Mouse (Mus musculus) embryo, embryonic 10.5 days (tissue): Measurements from ENCODE around the gene Pigs.

Source experiments
- DNase-seq: peaks from one replicate; pipeline ENCODE4 v3.0.0-alpha.2; 2015; ENCODE audit warnings: low spot score

The Pigs gene

DNA sequence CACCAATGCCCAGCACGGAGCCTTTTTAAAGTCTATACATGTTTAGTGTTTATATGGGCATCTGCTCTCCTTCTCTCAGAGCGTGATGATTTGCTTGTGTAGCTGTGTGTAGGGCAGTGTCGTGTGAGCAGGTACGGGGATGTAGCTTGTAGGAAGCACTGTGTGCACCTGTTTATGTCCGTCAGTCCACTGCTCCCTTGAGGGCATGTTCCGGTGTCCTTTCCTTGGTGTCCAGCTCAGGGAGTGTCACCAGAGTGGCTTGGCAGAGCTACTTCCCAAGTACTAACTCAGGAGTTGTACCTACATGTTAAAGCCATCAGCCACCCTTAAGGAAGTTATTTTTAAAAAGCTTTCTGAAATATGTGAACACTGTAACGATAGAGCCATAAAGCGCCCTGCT lies 8.8 kb downstream of the Pigs start:
- no peak for DNase-seq

- DNase-seq: no peak
Measured at GRCm38 (mm10) chr11:78341702-78342101, 13.5 kb downstream of the Pigs start.

DNA sequence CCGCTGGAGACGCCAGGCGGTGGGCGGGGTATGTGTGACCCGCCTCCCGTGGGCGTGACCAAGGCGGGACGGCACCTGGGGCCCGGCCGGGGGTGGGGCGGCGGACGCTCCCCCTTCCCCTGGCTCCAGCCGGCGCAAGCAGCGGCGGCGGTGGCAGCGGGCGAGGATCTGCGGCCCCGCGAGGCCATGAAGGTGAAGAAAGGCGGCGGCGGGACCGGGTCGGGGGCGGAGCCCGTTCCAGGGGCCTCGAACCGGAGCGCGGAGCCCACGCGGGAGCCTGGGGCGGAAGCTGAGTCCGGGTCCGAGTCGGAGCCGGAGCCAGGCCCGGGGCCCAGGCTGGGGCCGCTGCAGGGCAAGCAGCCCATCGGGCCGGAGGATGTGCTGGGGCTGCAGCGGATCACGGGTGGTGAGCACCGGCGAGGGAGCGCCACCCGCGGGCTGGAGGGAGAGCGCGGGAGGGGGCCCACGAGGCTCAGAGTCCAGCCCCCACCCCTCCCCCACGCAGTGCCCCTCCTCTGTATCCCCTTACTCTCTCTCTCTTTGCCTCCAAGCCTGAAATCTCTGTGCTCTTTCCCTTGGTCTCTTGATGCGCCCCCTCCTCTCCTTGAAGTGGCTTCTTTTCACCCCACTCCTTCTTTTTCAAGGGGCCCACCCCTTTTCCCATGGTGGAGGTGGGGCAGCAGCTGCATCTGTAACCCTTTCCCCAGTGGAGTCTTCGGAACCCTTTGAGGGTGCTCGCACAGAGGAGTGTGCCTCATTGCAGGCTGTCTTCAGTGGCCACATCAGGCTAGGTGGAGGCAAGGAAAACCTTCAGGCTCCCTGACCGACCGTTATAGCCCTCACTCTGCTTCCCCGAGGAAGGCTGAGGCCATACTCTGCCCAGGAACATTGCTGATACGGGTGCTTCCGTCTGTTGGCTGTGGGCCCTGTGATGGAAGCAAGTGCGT lies 15.4 kb downstream of the Pigs start, which contains the start of gene Unc119:
TSS of gene Unc119 (plus strand) at position 102 of the 947 bp plus-strand sequence.
- DNase-seq: peak; percentile 86

DNA sequence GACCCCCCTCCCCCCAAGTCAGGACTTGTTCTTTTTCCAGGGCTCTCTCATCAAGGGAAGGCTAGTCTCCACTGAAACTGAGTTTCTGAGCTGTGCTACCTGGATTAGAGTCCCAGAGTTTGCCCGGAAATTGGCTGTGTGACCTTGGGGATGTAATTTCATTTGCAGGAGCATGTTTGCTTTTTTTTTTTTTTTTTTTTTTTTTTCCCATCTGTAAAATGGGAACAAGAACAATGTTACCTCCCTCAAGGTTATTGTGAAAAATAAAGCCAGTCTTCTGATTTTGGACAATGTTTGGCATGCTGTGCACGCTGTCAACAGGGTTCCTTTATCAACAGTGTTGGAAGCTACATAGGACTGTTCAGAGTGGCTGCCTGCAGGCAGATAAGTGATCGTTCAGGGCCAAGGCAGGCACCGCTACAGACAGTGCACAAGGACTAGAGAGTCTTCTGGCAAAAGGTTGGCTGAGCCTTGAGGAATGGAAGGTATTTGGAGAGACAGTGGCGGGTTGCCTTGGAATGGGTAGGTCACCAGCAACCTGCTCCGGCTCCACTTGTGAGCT lies 16.2 kb downstream of the Pigs start:
- DNase-seq: no peak

GRCm38 (mm10) chr11:78344890-78345715 lies 16.9 kb downstream of the Pigs start:
- DNase-seq: peak; percentile 26

DNA sequence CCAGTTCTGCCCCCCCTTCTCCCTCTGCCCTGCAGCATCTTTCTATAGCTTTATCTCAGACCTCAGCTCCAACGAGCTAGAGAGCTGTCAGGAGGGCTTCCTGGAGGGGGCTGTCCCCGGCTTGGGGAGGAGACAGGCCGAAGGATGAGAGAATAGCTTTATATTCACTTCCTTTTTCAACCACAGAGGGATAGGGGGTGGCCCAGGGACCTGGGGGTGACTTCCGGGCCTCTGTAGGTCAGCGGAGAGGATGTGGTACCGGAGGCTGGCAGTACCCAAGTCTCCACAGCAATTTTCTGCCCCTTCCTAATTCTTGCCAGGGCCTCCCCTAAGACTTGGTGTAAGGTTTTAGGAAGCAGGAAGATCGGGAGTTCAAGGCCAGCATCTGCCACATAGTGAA lies 17.6 kb downstream of the Pigs start:
- DNase-seq: no peak

GRCm38 (mm10) chr11:78346326-78347069 lies 18.3 kb downstream of the Pigs start:
- DNase-seq: no peak

GRCm38 (mm10) chr11:78347070-78347754 lies 19.0 kb downstream of the Pigs start:
- DNase-seq: peak; percentile 91

- no peak for DNase-seq
Measured at GRCm38 (mm10) chr11:78347908-78348307, 19.7 kb downstream of the Pigs start.

GRCm38 (mm10) chr11:78348474-78348873 lies 20.3 kb downstream of the Pigs start:
- peak; percentile 31 for DNase-seq

GRCm38 (mm10) chr11:78349441-78350358 lies 21.5 kb downstream of the Pigs start:
- DNase-seq: no peak

GRCm38 (mm10) chr11:78353081-78353480 lies 24.9 kb downstream of the Pigs start:
- no peak for DNase-seq

DNA sequence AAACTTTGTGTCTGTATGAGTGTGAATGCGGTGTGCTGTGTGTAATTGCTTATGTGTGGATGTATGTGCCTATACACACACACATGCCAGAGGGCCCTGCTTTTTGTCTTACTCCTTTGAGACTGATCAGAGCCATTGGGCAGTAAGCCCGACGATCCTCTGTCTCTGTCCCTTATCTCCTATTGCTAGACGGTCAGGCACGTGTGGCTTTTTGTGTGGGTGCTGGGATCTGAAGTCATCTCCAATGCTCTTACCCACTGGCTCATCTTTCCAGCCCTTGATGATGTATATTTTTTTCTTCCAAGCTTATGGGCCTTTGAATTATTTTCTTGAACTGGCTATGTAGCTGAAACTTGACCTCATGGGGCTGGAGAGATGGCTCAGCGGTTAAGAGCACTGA lies 26.7 kb downstream of the Pigs start:
- no peak for DNase-seq

GRCm38 (mm10) chr11:78355471-78356238 lies 27.4 kb downstream of the Pigs start:
- DNase-seq: peak; percentile 85

GRCm38 (mm10) chr11:78358330-78359007 lies 30.3 kb downstream of the Pigs start:
- peak; percentile 58 for DNase-seq

- peak; percentile 92 for DNase-seq
Measured at GRCm38 (mm10) chr11:78360125-78360788, 32.0 kb downstream of the Pigs start.

GRCm38 (mm10) chr11:78360789-78361131 lies 32.5 kb downstream of the Pigs start:
- no peak for DNase-seq

GRCm38 (mm10) chr11:78363309-78364007 lies 35.2 kb downstream of the Pigs start:
- DNase-seq: no peak
